ENCODE assay signal across 8 mouse cellular contexts in genomic region chr17:78882401-78883112, GRCm38 (mm10). TPM values are rescaled to one million over a fixed set of nuclear protein-coding genes. Genes with fewer than 3 reads are reported as not detected.
DNase-seq lines count a peak whose midpoint lies in the region; ATAC-seq and TF ChIP-seq lines count a peak whose summit lies in the region.

TSS of gene Eif2ak2 (minus strand) at chr17:78882573.

- peak; percentile 97 for ATAC-seq in limb, embryonic 14.5 days (ENCODE audit: low FRiP score, low read depth)
- ATAC-seq in midbrain, embryonic 16.5 days: peak; percentile 87

- H3K27ac ChIP-seq in bone marrow macrophage, adult 2 months (ENCODE audit: insufficient read depth, low read depth, low read length): peak within 1 kb of the TSS; percentile 70
- H3K27ac ChIP-seq in embryonic fibroblast, embryonic 13.5 days (ENCODE audit: insufficient read depth, low read length): peak within 1 kb of the TSS; percentile 84
- H3K27ac ChIP-seq in limb, embryonic 14.5 days (replicated peaks; ENCODE audit: low read depth, low read length): peak within 1 kb of the TSS; percentile 73
- no peak within 1 kb of the TSS for H3K27ac ChIP-seq in midbrain, embryonic 16.5 days (ENCODE audit: low read length)

- peak within 1 kb of the TSS; percentile 80 for H3K4me3 ChIP-seq in bone marrow macrophage, adult 2 months (ENCODE audit: insufficient read depth, low read length)
- H3K4me3 ChIP-seq in embryonic fibroblast, embryonic 13.5 days (ENCODE audit: insufficient read depth, low read length): peak within 1 kb of the TSS; percentile 92
- H3K4me3 ChIP-seq in limb, embryonic 14.5 days (replicated peaks; ENCODE audit: low read length): peak within 1 kb of the TSS; percentile 67
- peak within 1 kb of the TSS; percentile 41 for H3K4me3 ChIP-seq in midbrain, embryonic 16.5 days (ENCODE audit: low read depth, low read length)

- H3K9ac ChIP-seq in limb, embryonic 14.5 days (ENCODE audit: low read depth, low read length, severe bottlenecking): peak within 1 kb of the TSS; percentile 81
- peak within 1 kb of the TSS; percentile 51 for H3K9ac ChIP-seq in midbrain, embryonic 16.5 days (ENCODE audit: low read depth, low read length)

- peak within 1 kb of the TSS; percentile 68 for H3K4me2 ChIP-seq in limb, embryonic 14.5 days (replicated peaks; ENCODE audit: low read depth, low read length, severe bottlenecking)
- peak within 1 kb of the TSS; percentile 81 for H3K4me2 ChIP-seq in midbrain, embryonic 16.5 days (ENCODE audit: low read length)

- peak; percentile 58 to 66 for DNase-seq in B cell, adult 2 months
- DNase-seq in heart, adult 9 months (ENCODE audit: low spot score in 2 of 2): peak; percentile 85 to 88
- DNase-seq in kidney, adult 9 months: peak; percentile 92
- DNase-seq in limb, embryonic 14.5 days (ENCODE audit: low spot score): peak; percentile 86
- DNase-seq in spleen, postnatal 36 days (ENCODE audit: low spot score in 2 of 2): peak; percentile 76 to 80

- peaks cover 8% of the 10 kb centered on the region for H3K4me1 ChIP-seq in bone marrow macrophage, adult 2 months (ENCODE audit: control insufficient read depth, insufficient read depth, low read length)
- no peaks in the 10 kb centered on the region for H3K4me1 ChIP-seq in embryonic fibroblast, embryonic 13.5 days (ENCODE audit: control insufficient read depth, insufficient read depth, low read length)
- H3K4me1 ChIP-seq in limb, embryonic 14.5 days (ENCODE audit: control insufficient read depth, insufficient read depth, low read length): 0 out of 2 replicates have a peak, but pooled peaks cover 3% of the 10 kb centered on the region
- peaks cover 3% of the 10 kb centered on the region; the same call in 1 of the 2 replicates for H3K4me1 ChIP-seq in midbrain, embryonic 16.5 days (ENCODE audit: control insufficient read depth, insufficient read depth, low read length)

- no peaks in the 10 kb centered on the region for H3K27me3 ChIP-seq in limb, embryonic 14.5 days (ENCODE audit: control insufficient read depth, insufficient read depth, low read length)
- no peaks in the 10 kb centered on the region for H3K27me3 ChIP-seq in midbrain, embryonic 16.5 days (ENCODE audit: control insufficient read depth, insufficient read depth, low read depth, low read length)

- 1% methylated on average over 28 of the region's 28 CpGs for WGBS in limb, embryonic 14.5 days
- WGBS in midbrain, embryonic 16.5 days: 3% methylated on average over 28 of the region's 28 CpGs

- TF ChIP-seq CTCF in bone marrow macrophage, adult 2 months (IDR thresholded peaks at IDR 0.05; ENCODE audit: low read depth, low read length): no peak
- no peak for TF ChIP-seq CTCF in embryonic fibroblast, embryonic 13.5 days (IDR thresholded peaks at IDR 0.05; ENCODE audit: borderline replicate concordance, insufficient read depth, low read length)

- TF ChIP-seq POLR2A in bone marrow macrophage, adult 2 months (IDR thresholded peaks at IDR 0.05; ENCODE audit: borderline replicate concordance, low read depth, low read length): no peak
- peak; percentile 82 for TF ChIP-seq POLR2A in embryonic fibroblast, embryonic 13.5 days (IDR thresholded peaks at IDR 0.05; ENCODE audit: low read depth, low read length)
- TF ChIP-seq POLR2A in limb, embryonic 14.5 days (IDR thresholded peaks at IDR 0.05; ENCODE audit: borderline replicate concordance, extremely low read depth, insufficient read depth, insufficient read length): peak; percentile 75; the same call in 1 of the 2 replicates

- no peaks in the 10 kb centered on the region for H3K9me3 ChIP-seq in limb, embryonic 14.5 days (ENCODE audit: control insufficient read depth, low read length)
- no peaks in the 10 kb centered on the region for H3K9me3 ChIP-seq in midbrain, embryonic 16.5 days (replicated peaks; ENCODE audit: control insufficient read depth, low read length, poor library complexity, severe bottlenecking)

- H3K36me3 ChIP-seq in limb, embryonic 14.5 days (ENCODE audit: control insufficient read depth, insufficient read depth, low read length): peaks cover 14% of the 10 kb centered on the region
- H3K36me3 ChIP-seq in midbrain, embryonic 16.5 days (ENCODE audit: control insufficient read depth, insufficient read depth, low read length): no peaks in the 10 kb centered on the region

RNA-seq across cellular contexts. Expression of gene Eif2ak2, which starts in this region (rescaled TPM):
- 45.8 and 51.8 TPM in 2 replicates for polyA plus RNA-seq in bone marrow macrophage, adult 2 months (2012; ENCODE audit: insufficient read depth, insufficient read length, missing spikeins)
- 43.8 and 51.7 TPM in 2 replicates for polyA plus RNA-seq in embryonic fibroblast, embryonic 13.5 days (2011; ENCODE audit: insufficient read length, low read depth, missing spikeins)
- 4.9 and 7.4 TPM in 2 replicates for polyA plus RNA-seq in limb, embryonic 14.5 days (2012; rRNA removed)
- polyA plus RNA-seq in limb, embryonic 14.5 days (2014; fragmentation: Nextera tagmentation; extraction: Ambion mirVana): 8.7 and 9.0 TPM in 2 replicates
- polyA plus RNA-seq in midbrain, embryonic 16.5 days (2015; fragmentation: Nextera tagmentation; extraction: Ambion mirVana): 2.0 and 2.4 TPM in 2 replicates

Comparison
In these comparisons a context has a peak if more than half of its experiments do, and no peak if none do; other contexts are left out.
1. H3K4me3 ChIP-seq: peak in every context shown above with its lines; median percentile 92 in embryonic fibroblast, embryonic 13.5 days; 80 in bone marrow macrophage, adult 2 months; 67 in limb, embryonic 14.5 days; 41 in midbrain, embryonic 16.5 days.